Comparison of ENCODE assay signal across 14 mouse cellular contexts in genomic region chr5:12868355-12869217, GRCm38 (mm10).
DNase-seq lines count a peak whose midpoint lies in the region; ATAC-seq and TF ChIP-seq lines count a peak whose summit lies in the region.
"Had no signal": no experiment of that assay in that cellular context is flagged by ENCODE, and none has a peak within 500 bp of the region (broad histone marks: within the 10 kb centered on the region; RNA-seq: fewer than 3 reads in every experiment).

No protein-coding gene starts in this region.

- DNase-seq in cerebellum, adult 9-11 months: peak; percentile 4
- DNase-seq in cerebellum, adult 11 months: no peak
- peak; percentile 76 for DNase-seq in ES-E14 (ENCODE audit: low read depth, low spot score)
- peak; percentile 43 for DNase-seq in embryo, embryonic 10.5 days (ENCODE audit: low spot score)
- no peak for DNase-seq in adrenal gland, adult 8-10 months
- DNase-seq in T-cell, adult 2 months (ENCODE audit: low spot score): no peak
- no peak for DNase-seq in frontal cortex, postnatal 36 days (ENCODE audit: low spot score in 2 of 2)
- DNase-seq: adrenal gland, adult 2 months; kidney, postnatal 14 days had no signal

- WGBS in midbrain, embryonic 13.5 days: 26% methylated on average over 3 of the region's 3 CpGs

- in situ Hi-C loops in ES-E14 (cut with MboI; ENCODE audit: low sequenced_read_pairs in 2 of 2, unreplicated experiment in 2 of 2): no loop called here

- no peaks in the 10 kb centered on the region for H3K27me3 ChIP-seq in midbrain, embryonic 13.5 days
- H3K27me3 ChIP-seq: embryonic facial prominence, embryonic 15.5 days had no signal

- ATAC-seq in midbrain, embryonic 13.5 days: peak; percentile 68

- H3K9me3 ChIP-seq in ES-E14 (ENCODE audit: control insufficient read depth, insufficient read depth, low read depth, low read length): no peaks in the 10 kb centered on the region
- no peaks in the 10 kb centered on the region for H3K9me3 ChIP-seq in midbrain, embryonic 13.5 days
- H3K9me3 ChIP-seq: embryonic facial prominence, embryonic 15.5 days had no signal

- no peak overlapping the region for H3K4me2 ChIP-seq in midbrain, embryonic 13.5 days (replicated peaks)
- H3K4me2 ChIP-seq: embryonic facial prominence, embryonic 15.5 days; heart, embryonic 11.5 days had no signal

- peak overlapping the region; percentile 31; the same call in 1 of the 2 replicates for H3K27ac ChIP-seq in ES-E14 (ENCODE audit: insufficient read depth, low read depth, low read length, poor library complexity, severe bottlenecking)
- no peak overlapping the region for H3K27ac ChIP-seq in midbrain, embryonic 13.5 days
- H3K27ac ChIP-seq: embryonic facial prominence, embryonic 15.5 days; left cerebral cortex, adult 2 months; stomach, postnatal 0 days had no signal

- H3K9ac ChIP-seq in ES-E14 (ENCODE audit: insufficient read depth, low read depth, low read length, poor library complexity, severe bottlenecking): no peak overlapping the region
- H3K9ac ChIP-seq in midbrain, embryonic 13.5 days (replicated peaks): no peak overlapping the region
- H3K9ac ChIP-seq: embryonic facial prominence, embryonic 15.5 days had no signal

- peaks cover 0 to 2% of the 10 kb centered on the region in 2 experiments; a peak in 3 of 4 replicates for H3K4me1 ChIP-seq in ES-E14 (ENCODE audit: control insufficient read depth in 2 of 2, insufficient read depth in 2 of 2, low read length in 2 of 2, poor library complexity in 1 of 2)
- H3K4me1 ChIP-seq in midbrain, embryonic 13.5 days (replicated peaks): no peaks in the 10 kb centered on the region
- H3K4me1 ChIP-seq: embryonic facial prominence, embryonic 15.5 days had no signal

- no peaks in the 10 kb centered on the region for H3K36me3 ChIP-seq in ES-E14 (ENCODE audit: control insufficient read depth, insufficient read depth, low read length, poor library complexity, severe bottlenecking)
- no peaks in the 10 kb centered on the region for H3K36me3 ChIP-seq in midbrain, embryonic 13.5 days
- H3K36me3 ChIP-seq: embryonic facial prominence, embryonic 15.5 days had no signal

- no peak overlapping the region for H3K4me3 ChIP-seq in ES-E14 (ENCODE audit: insufficient read depth in 1 of 2, low read depth in 1 of 2, low read length in 2 of 2, poor library complexity in 1 of 2, severe bottlenecking in 1 of 2)
- H3K4me3 ChIP-seq in midbrain, embryonic 13.5 days (replicated peaks): no peak overlapping the region
- H3K4me3 ChIP-seq: embryonic facial prominence, embryonic 15.5 days; left cerebral cortex, adult 2 months had no signal

TF ChIP-seq in ES-E14, 5 proteins besides CTCF, POLR2A, EP300 and RAD21:
- no peak for TF ChIP-seq ZNF384 (IDR thresholded peaks at IDR 0.05; ENCODE audit: low read depth, low read length)
- TF ChIP-seq CHD2 (IDR thresholded peaks at IDR 0.05; ENCODE audit: low read depth, low read length): no peak
- TF ChIP-seq MAFK (IDR thresholded peaks at IDR 0.05; ENCODE audit: insufficient read depth, low read depth, low read length): no peak
- TF ChIP-seq HCFC1 (IDR thresholded peaks at IDR 0.05; ENCODE audit: borderline replicate concordance, insufficient read depth, low read length): no peak
- TF ChIP-seq ZC3H11A (IDR thresholded peaks at IDR 0.05; ENCODE audit: borderline replicate concordance, low read depth, low read length): no peak

Comparison
In these comparisons a context has a peak if more than half of its experiments do, and no peak if none do; other contexts are left out.
1. DNase-seq: peak in cerebellum, adult 9-11 months (single experiment), ES-E14 (single experiment) and embryo, embryonic 10.5 days (single experiment); none in cerebellum, adult 11 months (single experiment), adrenal gland, adult 8-10 months (single experiment), T-cell, adult 2 months (single experiment) and frontal cortex, postnatal 36 days (0 of 2).